Mouse (Mus musculus) frontal cortex, adult 2 months (tissue): ENCODE results near the gene Zfp444. TPM values are rescaled to one million over a fixed set of nuclear protein-coding genes. Genes with fewer than 3 reads are reported as not detected.
A peak's percentile ranks its signal among the peaks of the same experiment; 100 is the strongest.

Source experiments
- DNase-seq, 2 experiments: peaks; one replicate each; pipeline ENCODE4 v3.0.0; 2022; ENCODE audit warnings: low spot score in 1 of 2; ENCODE audit errors: extremely low spot score in 1 of 2
- polyA plus RNA-seq: library from polyadenylated mRNA; depleted of rRNA; stranded (reverse); fragments of >200 nt; gene quantifications from 2 replicates; pipeline ENCODE4 v1.2.3, GENCODE M21; 2012; rRNA removed

Zfp444 gene
- 49.2 and 50.3 TPM in 2 replicates for polyA plus RNA-seq

GRCm38 (mm10) chr7:6172006-6172649 is at the start of gene Zfp444:
Gene Zfp444 (plus strand): TSS chr7:6172226.
- DNase-seq, result peak; percentile 100

GRCm38 (mm10) chr7:6126690-6127448 is 45.2 kb upstream of the Zfp444 start:
- peak; percentile 77 to 94 for DNase-seq

GRCm38 (mm10) chr7:6130346-6130745 is 41.7 kb upstream of the Zfp444 start:
- DNase-seq, result no peak

- DNase-seq, result no peak
These were observed 39.4 kb upstream of the Zfp444 start for GRCm38 (mm10) chr7:6132646-6133045.

- DNase-seq, result no peak
These were observed 35.5 kb upstream of the Zfp444 start for GRCm38 (mm10) chr7:6136497-6136896.

GRCm38 (mm10) chr7:6139295-6139694 is 32.7 kb upstream of the Zfp444 start:
- DNase-seq, result no peak

GRCm38 (mm10) chr7:6143991-6144531 is 28.0 kb upstream of the Zfp444 start:
- DNase-seq, result no peak

- DNase-seq, result no peak
These were observed 26.4 kb upstream of the Zfp444 start for GRCm38 (mm10) chr7:6145423-6146188.

- DNase-seq, result no peak
These were observed 25.6 kb upstream of the Zfp444 start for GRCm38 (mm10) chr7:6146194-6146981.

GRCm38 (mm10) chr7:6146982-6147325 is 25.1 kb upstream of the Zfp444 start:
- DNase-seq, result no peak

- DNase-seq, result no peak
These were observed 24.3 kb upstream of the Zfp444 start for GRCm38 (mm10) chr7:6147688-6148087.

- DNase-seq, result no peak
These were observed 20.8 kb upstream of the Zfp444 start for GRCm38 (mm10) chr7:6151266-6151665.

- DNase-seq, result no peak
These were observed 20.0 kb upstream of the Zfp444 start for GRCm38 (mm10) chr7:6152036-6152435.

GRCm38 (mm10) chr7:6153131-6153530 is 18.9 kb upstream of the Zfp444 start:
- DNase-seq, result no peak

- DNase-seq, result no peak
These were observed 17.9 kb upstream of the Zfp444 start for GRCm38 (mm10) chr7:6154164-6154563.

GRCm38 (mm10) chr7:6155031-6155872 is 16.8 kb upstream of the Zfp444 start:
- peak; percentile 39 to 79 for DNase-seq

GRCm38 (mm10) chr7:6155901-6156411 is 16.1 kb upstream of the Zfp444 start, which contains the start of gene Zfp787:
Gene Zfp787 (minus strand): TSS chr7:6155997.
- peak; percentile 96 to 97 for DNase-seq

- no peak for DNase-seq
These were observed 15.0 kb upstream of the Zfp444 start for GRCm38 (mm10) chr7:6156901-6157472.

- DNase-seq, result no peak
These were observed 14.5 kb upstream of the Zfp444 start for GRCm38 (mm10) chr7:6157479-6157878.
